Mouse (Mus musculus) Patski (cell line): ENCODE results near the gene Sh3bgrl2. TPM values are rescaled to one million over a fixed set of nuclear protein-coding genes. Genes with fewer than 3 reads are reported as not detected.

Source experiments
- ATAC-seq: fragments of 100-300 bp; one replicate; pipeline ENCODE4 v1.8.0; 2021
- CTCF ChIA-PET: fragments of 350-600 bp; sonication (Branson Sonifier 250); formaldehyde crosslinking; loops from one replicate; lab custom pipeline; 2022; ENCODE audit warnings: inconsistent platforms; lab: Charles Lee
- POLR2A ChIA-PET: fragments of 350-600 bp; sonication (Branson Sonifier 250); formaldehyde crosslinking; loops from one replicate; lab custom pipeline; 2022; ENCODE audit warnings: antibody characterized with exemption, inconsistent platforms; lab: Charles Lee
- DNase-seq: peaks from one replicate; pipeline ENCODE4 v3.0.0-alpha.2; 2011; ENCODE audit warnings: low read depth, low spot score
- H3K27me3 ChIP-seq: fragments of 371-371 bp; one replicate; pipeline ENCODE4 v1.5.1; 2021
- CTCF ChIP-seq: fragments of 100-300 bp; IDR thresholded peaks from one replicate; pipeline ENCODE4 v1.5.1; 2021
- in situ Hi-C: fragments of 300-500 bp; cut with MboI; formaldehyde crosslinking; loops from 3 replicates; pipeline ENCODE4 v1.11.1; 2018; ENCODE audit warnings: low pct_unique_long_range_greater_than_20kb, mixed read lengths
- polyA plus RNA-seq: library from polyadenylated mRNA; unstranded; gene quantifications from one replicate; pipeline ENCODE4 v1.2.3, GENCODE M21; 2021

Sh3bgrl2 gene
- polyA plus RNA-seq, 1 experiment from 2014 or later: 5.2 TPM

DNA sequence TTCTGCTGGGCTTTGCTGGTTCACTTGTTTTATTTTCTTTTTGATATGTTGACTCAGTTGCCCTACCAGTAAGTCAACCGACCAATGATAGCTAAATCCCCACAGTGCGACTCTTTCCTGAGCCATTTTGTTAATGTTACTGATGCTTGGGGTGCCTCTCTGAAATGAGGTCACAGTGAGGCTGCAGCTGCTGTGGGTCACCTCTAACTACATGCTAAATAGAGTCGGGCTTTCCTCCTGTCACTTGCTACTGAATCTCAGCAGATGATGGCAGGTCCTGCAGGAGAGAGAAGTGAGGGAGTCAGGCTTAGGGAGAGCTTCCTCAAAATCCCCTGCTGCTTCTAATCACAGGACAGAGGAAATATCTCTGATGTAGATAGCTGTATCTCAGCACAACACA, 100.6 kb downstream of the Sh3bgrl2 start:
- ATAC-seq: no peak
- no peak for DNase-seq
- no peak for TF ChIP-seq CTCF
- in situ Hi-C loops: no loop called here
- CTCF ChIA-PET: interaction anchor here (1.4 kb wide), 1 partner anchor 42 kb away, joined by 4 read pairs; no protein-coding TSS in a partner anchor
- POLR2A ChIA-PET: interaction anchor here (0.7 kb wide), 1 partner anchor 1007 kb away, joined by 7 read pairs; no protein-coding TSS in a partner anchor
- H3K27me3 ChIP-seq: peaks cover 6% of the 10 kb centered on the region

DNA sequence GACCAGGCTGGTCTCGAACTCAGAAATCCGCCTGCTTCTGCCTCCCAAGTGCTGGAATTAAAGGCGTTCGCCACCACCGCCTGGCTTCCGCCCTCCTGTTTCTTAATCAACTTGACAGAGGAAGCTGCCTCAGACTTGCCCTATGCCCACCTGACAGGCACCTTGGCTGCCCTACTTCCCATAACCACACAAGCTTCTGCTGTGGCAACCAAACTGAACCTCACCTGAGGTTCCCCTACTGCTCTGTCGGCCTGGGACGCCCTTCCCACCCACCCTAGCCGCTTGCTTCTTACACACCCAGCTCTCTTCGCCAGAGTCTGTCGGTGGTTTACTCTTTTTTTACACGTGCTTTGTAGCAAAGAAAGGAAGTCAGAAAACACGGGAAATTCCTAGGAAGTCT, 103.9 kb downstream of the Sh3bgrl2 start:
- CTCF ChIA-PET: interaction anchor here (0.7 to 2.5 kb wide), 3 partner anchors 10 to 39 kb away, joined by 3 to 9 read pairs (median 3); no protein-coding TSS in a partner anchor
- in situ Hi-C loops: no loop called here
- no peak for TF ChIP-seq CTCF
- ATAC-seq (no peak), DNase-seq (no peak)
- peaks cover 6% of the 10 kb centered on the region for H3K27me3 ChIP-seq
- POLR2A ChIA-PET: no interaction called here

DNA sequence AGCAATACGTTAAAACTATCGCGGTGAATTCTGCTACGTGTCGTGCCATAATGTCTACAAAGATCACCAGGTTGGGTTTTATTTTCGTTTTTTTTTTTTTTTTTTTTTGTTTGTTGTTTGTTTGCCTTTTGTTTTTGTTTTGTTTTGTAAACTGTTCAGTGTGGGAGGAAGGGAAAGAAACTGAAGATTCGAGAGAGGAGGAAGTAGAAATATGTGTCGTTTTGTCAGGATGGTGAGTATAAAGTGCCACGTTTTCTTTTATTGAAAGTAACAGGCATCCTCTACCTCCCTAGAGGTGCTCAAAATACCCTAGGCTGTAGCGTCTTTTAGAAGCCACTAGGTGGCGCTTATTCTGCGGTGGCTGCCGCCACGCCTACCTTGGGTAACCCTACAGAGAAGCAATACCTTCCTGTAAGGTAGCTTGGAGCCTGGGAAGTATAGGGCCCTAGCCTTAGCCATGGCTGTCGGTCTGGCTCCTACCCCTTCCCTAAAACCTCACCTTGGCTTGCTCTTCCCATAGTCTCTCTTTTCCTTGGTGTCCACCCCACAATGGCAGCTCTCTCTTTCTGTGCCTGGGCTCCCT, 104.6 kb downstream of the Sh3bgrl2 start:
- ATAC-seq: peak; percentile 80
- POLR2A ChIA-PET: no interaction called here

DNA sequence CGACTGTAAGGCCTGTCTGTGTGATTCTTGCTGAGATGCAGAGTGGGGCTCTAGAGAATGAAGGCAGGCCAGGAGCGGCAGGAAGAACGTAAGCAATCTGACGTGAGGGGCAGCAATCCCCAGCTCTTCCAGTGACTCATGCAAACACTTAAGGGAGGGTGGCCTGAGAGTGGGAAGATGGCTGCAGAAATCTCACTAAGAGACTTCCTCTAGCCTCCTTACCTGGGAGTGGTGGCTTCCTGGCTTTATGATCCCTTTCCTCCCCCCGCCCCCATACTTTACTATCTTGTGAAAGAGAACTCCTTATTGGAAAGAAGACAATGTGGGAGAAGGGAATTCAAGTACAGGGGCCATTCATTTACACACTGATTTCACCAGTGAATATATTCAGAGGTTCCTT, 106.5 kb downstream of the Sh3bgrl2 start:
- H3K27me3 ChIP-seq: peaks cover 6% of the 10 kb centered on the region
- ATAC-seq (no peak), DNase-seq (no peak)
- POLR2A ChIA-PET: no interaction called here
- no peak for TF ChIP-seq CTCF
- CTCF ChIA-PET: no interaction called here
- in situ Hi-C loops: no loop called here

More for the DNA sequence above, 104.6 kb downstream of the Sh3bgrl2 start:
- peaks cover 6% of the 10 kb centered on the region for H3K27me3 ChIP-seq
- CTCF ChIA-PET: interaction anchor here (0.9 to 2.5 kb wide), 4 partner anchors 11 to 39 kb away, joined by 3 to 9 read pairs (median 5); no protein-coding TSS in a partner anchor
- in situ Hi-C loops: no loop called here
- no peak for DNase-seq
- peak; percentile 78 for TF ChIP-seq CTCF

DNA sequence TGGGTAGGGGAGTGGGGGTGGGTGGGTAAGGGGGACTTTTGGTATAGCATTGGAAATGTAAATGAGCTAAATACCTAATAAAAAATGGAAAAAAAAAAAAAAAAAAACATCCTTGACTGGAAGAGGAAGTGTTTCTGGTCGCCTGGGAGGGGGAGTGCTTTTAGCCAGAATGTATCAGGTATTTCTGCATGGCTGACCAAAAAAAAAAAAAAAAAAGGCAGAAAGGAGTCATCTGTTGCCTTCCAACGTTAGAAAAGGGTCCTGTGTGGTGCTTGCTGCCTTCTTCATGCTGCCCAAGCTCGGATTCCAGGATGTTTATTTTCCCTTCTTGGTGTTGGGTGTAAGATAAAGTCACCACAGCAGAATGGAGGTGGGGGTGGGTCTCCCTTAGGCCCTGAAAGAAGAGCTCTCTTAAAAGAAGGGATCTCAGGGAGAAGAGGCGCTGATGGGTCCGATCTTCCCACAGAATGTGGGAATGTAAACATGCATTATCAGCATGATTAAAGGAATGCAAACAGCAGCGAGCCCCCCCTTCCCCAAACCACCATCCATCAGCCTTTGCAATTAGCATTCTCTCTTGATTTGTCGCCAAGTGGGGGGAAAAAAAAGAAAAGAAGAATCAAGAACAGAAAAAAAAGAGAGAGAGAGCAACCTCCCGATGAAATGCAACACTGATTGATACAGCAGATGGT, 109.0 kb downstream of the Sh3bgrl2 start:
- in situ Hi-C loops: no loop called here
- no peak for TF ChIP-seq CTCF
- no peaks in the 10 kb centered on the region for H3K27me3 ChIP-seq
- DNase-seq (no peak), ATAC-seq (no peak)
- ChIA-PET CTCF (interaction anchor here (1.0 kb wide), 1 partner anchor 34 kb away, joined by 3 read pairs; no protein-coding TSS in a partner anchor), POLR2A (no interaction called here)

DNA sequence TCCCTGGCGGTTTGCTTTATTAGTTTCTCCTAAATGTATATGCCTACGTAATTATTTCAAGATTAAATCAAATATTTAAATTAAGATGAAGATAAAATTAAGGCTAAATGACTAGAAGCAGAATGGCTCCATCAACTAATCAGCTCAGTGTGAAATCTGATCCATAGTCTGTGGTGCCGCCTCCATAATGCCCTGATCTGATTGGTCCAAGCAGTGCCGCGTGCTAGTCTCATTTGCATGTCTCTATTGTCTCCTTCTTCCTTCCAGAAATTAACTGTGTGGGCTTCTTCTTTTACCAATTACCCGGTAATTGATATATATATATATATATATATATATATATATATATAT, 109.5 kb downstream of the Sh3bgrl2 start:
- in situ Hi-C loops: no loop called here
- H3K27me3 ChIP-seq: no peaks in the 10 kb centered on the region
- ChIA-PET CTCF (interaction anchor here (1.0 kb wide), 1 partner anchor 34 kb away, joined by 3 read pairs; no protein-coding TSS in a partner anchor), POLR2A (no interaction called here)
- no peak for TF ChIP-seq CTCF
- no peak for ATAC-seq
- no peak for DNase-seq

DNA sequence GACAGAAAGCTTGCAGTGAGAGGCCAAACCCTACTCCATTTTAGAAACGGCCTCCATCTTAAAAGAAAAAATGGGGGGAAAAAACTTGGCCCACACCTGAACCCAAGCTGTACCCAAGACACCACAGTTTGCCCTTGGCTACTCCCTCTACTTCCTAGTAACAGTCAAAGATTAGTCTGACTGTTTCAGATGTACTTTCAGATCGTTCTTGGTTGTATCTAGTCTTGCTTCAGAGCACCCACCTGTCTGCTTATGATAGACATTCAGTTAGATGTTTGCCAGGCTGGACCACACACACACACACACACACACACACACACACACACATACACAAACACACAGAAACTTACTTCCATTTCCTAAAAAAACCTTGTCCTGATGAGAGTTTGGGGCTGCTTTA, 111.0 kb downstream of the Sh3bgrl2 start:
- H3K27me3 ChIP-seq: peaks cover 3% of the 10 kb centered on the region
- DNase-seq (no peak), ATAC-seq (no peak)
- ChIA-PET CTCF (no interaction called here), POLR2A (interaction anchor here (0.6 to 0.7 kb wide), 2 partner anchors 32 to 386 kb away, joined by 4 to 7 read pairs; no protein-coding TSS in a partner anchor)
- TF ChIP-seq CTCF: no peak
- in situ Hi-C loops: no loop called here

DNA sequence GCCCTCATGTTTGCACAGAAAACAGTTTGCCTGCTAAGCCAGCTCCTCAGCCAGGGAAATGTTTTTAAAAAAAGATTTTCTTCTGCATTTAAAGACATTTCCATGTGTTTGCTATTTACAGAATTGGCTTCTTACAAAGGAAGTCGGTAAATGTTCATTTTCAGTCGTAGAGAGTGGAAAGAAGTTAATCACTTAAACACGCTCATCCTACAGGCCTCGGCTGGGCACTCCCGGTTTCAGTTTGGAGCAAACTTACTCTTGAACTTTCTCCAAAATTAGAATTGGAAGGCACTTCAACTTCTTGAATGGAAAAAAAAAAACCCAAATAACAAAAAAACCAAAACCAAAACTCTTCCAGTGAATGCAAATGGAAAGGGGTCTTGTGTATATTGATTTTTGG, 113.7 kb downstream of the Sh3bgrl2 start:
- ATAC-seq (no peak), DNase-seq (no peak)
- ChIA-PET POLR2A (no interaction called here), CTCF (interaction anchor here (1.1 to 1.6 kb wide), 2 partner anchors 10 to 30 kb away, joined by 3 to 5 read pairs; no protein-coding TSS in a partner anchor)
- in situ Hi-C loops: no loop called here
- H3K27me3 ChIP-seq: peaks cover 3% of the 10 kb centered on the region
- TF ChIP-seq CTCF: no peak

DNA sequence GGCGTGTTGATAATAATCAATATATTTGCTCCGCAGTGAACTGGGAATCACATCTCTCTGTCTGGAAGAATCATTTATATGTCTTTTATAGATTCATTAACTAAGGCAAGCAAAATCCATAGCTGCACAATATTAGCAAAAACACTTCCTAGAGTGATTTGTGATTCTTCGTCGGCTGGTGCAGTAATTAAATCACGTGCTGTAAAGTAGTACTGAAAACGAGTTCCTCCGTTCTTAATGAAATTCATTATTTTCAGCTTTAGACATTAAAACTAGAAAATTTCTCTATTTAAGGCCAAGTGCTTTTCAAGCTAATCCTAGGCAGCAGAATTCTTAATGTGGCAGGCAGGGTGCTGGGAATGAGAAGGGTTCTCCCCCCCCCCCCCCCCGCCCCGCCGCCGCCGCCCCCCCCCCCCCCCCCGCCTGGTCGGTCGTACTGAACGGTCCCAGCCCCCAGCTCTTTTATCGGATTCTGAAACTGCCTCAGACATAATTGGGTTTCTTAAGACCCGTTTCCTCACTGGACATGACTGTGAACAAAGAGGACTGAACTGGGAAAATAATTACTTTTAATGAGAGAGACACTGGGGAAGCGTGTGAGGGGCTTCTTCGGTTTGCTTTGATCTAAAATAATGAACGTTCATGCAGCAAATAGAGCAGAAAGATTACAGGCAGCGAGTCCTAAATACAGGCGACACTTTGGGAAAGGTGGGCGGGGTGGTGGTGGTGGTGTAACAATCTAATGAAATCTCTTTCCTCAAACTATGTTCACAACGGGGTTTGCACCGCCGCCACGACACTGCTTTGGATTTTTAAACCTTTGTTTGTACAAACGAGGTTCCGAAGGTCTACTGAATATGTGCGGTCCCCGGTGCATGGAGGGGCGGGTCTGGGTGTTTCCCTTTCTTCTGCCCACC, 116.1 kb downstream of the Sh3bgrl2 start:
- CTCF ChIA-PET: interaction anchor here (0.9 to 2.9 kb wide), 2 partner anchors 11 to 26 kb away, joined by 3 to 6 read pairs; no protein-coding TSS in a partner anchor
- no peak for TF ChIP-seq CTCF
- H3K27me3 ChIP-seq: peaks cover 3% of the 10 kb centered on the region
- no peak for ATAC-seq
- POLR2A ChIA-PET: no interaction called here
- no peak for DNase-seq
- in situ Hi-C loops: no loop called here

DNA sequence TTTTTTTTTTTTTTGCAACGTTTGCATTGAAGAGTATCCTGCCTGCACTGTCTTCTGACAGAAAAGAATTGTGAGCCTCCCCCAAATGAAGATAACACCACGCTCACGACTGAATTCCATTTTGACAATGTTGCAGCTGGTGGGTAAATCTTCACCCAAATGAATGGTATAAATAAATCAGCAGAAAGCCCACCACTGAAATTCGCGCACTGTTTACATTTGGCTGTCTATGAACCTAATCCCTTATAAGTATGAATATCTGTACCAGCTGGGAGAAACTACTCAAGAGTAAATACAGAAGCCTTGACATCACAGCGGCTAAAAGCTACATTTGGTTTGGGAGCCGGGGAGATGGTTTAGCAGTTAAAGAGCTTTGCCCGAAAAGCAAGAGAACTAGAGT, 116.8 kb downstream of the Sh3bgrl2 start:
- DNase-seq: no peak
- TF ChIP-seq CTCF: no peak
- ATAC-seq: no peak
- ChIA-PET POLR2A (no interaction called here), CTCF (interaction anchor here (2.9 kb wide), 1 partner anchor 12 kb away, joined by 6 read pairs; no protein-coding TSS in a partner anchor)
- in situ Hi-C loops: no loop called here
- H3K27me3 ChIP-seq: peaks cover 3% of the 10 kb centered on the region
